Mouse (Mus musculus): ENCODE data around the gene Npas4. TPM values are rescaled to one million over a fixed set of nuclear protein-coding genes. Genes with fewer than 3 reads are reported as not detected.

Npas4 gene
- polyA plus RNA-seq, 1 experiment from 2014 or later = not detected

GRCm38 (mm10) chr19:5026111-5026510 is 36.0 kb upstream of the Npas4 start:
- Histone ChIP-seq H3K4me1 (replicated peaks; ENCODE audit: insufficient read depth, low read length) (no peaks in the 10 kb centered on the region), H3K36me3 (ENCODE audit: insufficient read depth, low read length) (0 out of 2 replicates have a peak, but pooled peaks cover 15% of the 10 kb centered on the region), H3K4me3 (replicated peaks; ENCODE audit: low read depth, low read length) (no peak overlapping the region), H3K4me2 (ENCODE audit: low read length) (no peak overlapping the region), H3K9ac (ENCODE audit: low read depth, low read length) (no peak overlapping the region), H3K27ac (no peak overlapping the region), H3K9me3 (replicated peaks; ENCODE audit: low read length) (no peaks in the 10 kb centered on the region), H3K27me3 (ENCODE audit: insufficient read depth, low read length) (no peaks in the 10 kb centered on the region)
- no peak for ATAC-seq (replicated peaks; ENCODE audit: low FRiP score, low read depth)
- WGBS = 84% methylated on average over 8 of the region's 8 CpGs
- no peak for DNase-seq (ENCODE audit: low spot score)
- no peak for TF ChIP-seq CTCF (IDR thresholded peaks at IDR 0.05; ENCODE audit: low read depth)

- Histone ChIP-seq H3K4me1 (replicated peaks; ENCODE audit: insufficient read depth, low read length) (no peaks in the 10 kb centered on the region), H3K27me3 (ENCODE audit: insufficient read depth, low read length) (no peaks in the 10 kb centered on the region), H3K9me3 (replicated peaks; ENCODE audit: low read length) (no peaks in the 10 kb centered on the region), H3K4me2 (ENCODE audit: low read length) (peak within 1 kb of the TSS; percentile 87), H3K27ac (peak within 1 kb of the TSS; percentile 62), H3K9ac (ENCODE audit: low read depth, low read length) (peak within 1 kb of the TSS; percentile 62), H3K4me3 (replicated peaks; ENCODE audit: low read depth, low read length) (peak within 1 kb of the TSS; percentile 53), H3K36me3 (ENCODE audit: insufficient read depth, low read length) (0 out of 2 replicates have a peak, but pooled peaks cover 6% of the 10 kb centered on the region)
- peak; percentile 13; the same call in 1 of the 2 replicates for TF ChIP-seq CTCF (IDR thresholded peaks at IDR 0.05; ENCODE audit: low read depth)
- under 1% methylated on average over 62 of the region's 62 CpGs for WGBS
- ATAC-seq (replicated peaks; ENCODE audit: low FRiP score, low read depth) (peak; percentile 97), DNase-seq (ENCODE audit: low spot score) (peak; percentile 96)
Observed at GRCm38 (mm10) chr19:5023621-5024479, 33.7 kb upstream of the Npas4 start, which contains the start of gene Slc29a2. TSS of gene Slc29a2 (plus strand) at chr19:5023860.

- ATAC-seq (replicated peaks; ENCODE audit: low FRiP score, low read depth) = no peak
- Histone ChIP-seq H3K27me3 (ENCODE audit: insufficient read depth, low read length) (no peaks in the 10 kb centered on the region), H3K4me3 (replicated peaks; ENCODE audit: low read depth, low read length) (no peak overlapping the region), H3K4me2 (ENCODE audit: low read length) (no peak overlapping the region), H3K4me1 (replicated peaks; ENCODE audit: insufficient read depth, low read length) (peaks cover 3% of the 10 kb centered on the region; the same call in 1 of the 2 replicates), H3K36me3 (ENCODE audit: insufficient read depth, low read length) (0 out of 2 replicates have a peak, but pooled peaks cover 4% of the 10 kb centered on the region), H3K9me3 (replicated peaks; ENCODE audit: low read length) (no peaks in the 10 kb centered on the region), H3K9ac (ENCODE audit: low read depth, low read length) (no peak overlapping the region), H3K27ac (no peak overlapping the region)
- WGBS = 77% methylated on average over 2 of the region's 2 CpGs
- no peak for TF ChIP-seq CTCF (IDR thresholded peaks at IDR 0.05; ENCODE audit: low read depth)
- DNase-seq (ENCODE audit: low spot score) = no peak
Observed at GRCm38 (mm10) chr19:5021416-5021815, 31.3 kb upstream of the Npas4 start.

- Histone ChIP-seq H3K27ac (no peak overlapping the region), H3K4me3 (replicated peaks; ENCODE audit: low read depth, low read length) (no peak overlapping the region), H3K4me1 (replicated peaks; ENCODE audit: insufficient read depth, low read length) (peaks cover 7% of the 10 kb centered on the region; the same call in 1 of the 2 replicates), H3K9ac (ENCODE audit: low read depth, low read length) (no peak overlapping the region), H3K4me2 (ENCODE audit: low read length) (no peak overlapping the region), H3K36me3 (ENCODE audit: insufficient read depth, low read length) (no peaks in the 10 kb centered on the region), H3K27me3 (ENCODE audit: insufficient read depth, low read length) (no peaks in the 10 kb centered on the region), H3K9me3 (replicated peaks; ENCODE audit: low read length) (no peaks in the 10 kb centered on the region)
- no peak for ATAC-seq (replicated peaks; ENCODE audit: low FRiP score, low read depth)
- DNase-seq (ENCODE audit: low spot score) = no peak
- TF ChIP-seq CTCF (IDR thresholded peaks at IDR 0.05; ENCODE audit: low read depth) = no peak
- 86% methylated on average over 3 of the region's 3 CpGs for WGBS
Observed at GRCm38 (mm10) chr19:5018191-5018590, 28.1 kb upstream of the Npas4 start.

GRCm38 (mm10) chr19:5017611-5018010 is 27.5 kb upstream of the Npas4 start:
- ATAC-seq (replicated peaks; ENCODE audit: low FRiP score, low read depth) = no peak
- H3K9me3 ChIP-seq (replicated peaks; ENCODE audit: low read length) = no peaks in the 10 kb centered on the region
- 78% methylated on average over 4 of the region's 4 CpGs for WGBS
- H3K4me1 ChIP-seq (replicated peaks; ENCODE audit: insufficient read depth, low read length) = peaks cover 7% of the 10 kb centered on the region; the same call in 1 of the 2 replicates
- H3K4me2 ChIP-seq (ENCODE audit: low read length) = no peak overlapping the region
- DNase-seq (ENCODE audit: low spot score) = no peak
- TF ChIP-seq CTCF (IDR thresholded peaks at IDR 0.05; ENCODE audit: low read depth) = no peak
- no peak overlapping the region for H3K27ac ChIP-seq
- H3K9ac ChIP-seq (ENCODE audit: low read depth, low read length) = no peak overlapping the region
- no peak overlapping the region for H3K4me3 ChIP-seq (replicated peaks; ENCODE audit: low read depth, low read length)
- no peaks in the 10 kb centered on the region for H3K36me3 ChIP-seq (ENCODE audit: insufficient read depth, low read length)
- no peaks in the 10 kb centered on the region for H3K27me3 ChIP-seq (ENCODE audit: insufficient read depth, low read length)

GRCm38 (mm10) chr19:5016782-5017181 is 26.7 kb upstream of the Npas4 start:
- peak; percentile 75 for TF ChIP-seq CTCF (IDR thresholded peaks at IDR 0.05; ENCODE audit: low read depth)

More at GRCm38 (mm10) chr19:5016782-5017181, 26.7 kb upstream of the Npas4 start:
- 24% methylated on average over 12 of the region's 12 CpGs for WGBS
- no peaks in the 10 kb centered on the region for H3K36me3 ChIP-seq (ENCODE audit: insufficient read depth, low read length)
- H3K27me3 ChIP-seq (ENCODE audit: insufficient read depth, low read length) = no peaks in the 10 kb centered on the region
- peak; percentile 83 for DNase-seq (ENCODE audit: low spot score)
- no peaks in the 10 kb centered on the region for H3K9me3 ChIP-seq (replicated peaks; ENCODE audit: low read length)
- no peak overlapping the region for H3K4me3 ChIP-seq (replicated peaks; ENCODE audit: low read depth, low read length)
- H3K4me1 ChIP-seq (replicated peaks; ENCODE audit: insufficient read depth, low read length) = peaks cover 7% of the 10 kb centered on the region; the same call in 1 of the 2 replicates
- H3K9ac ChIP-seq (ENCODE audit: low read depth, low read length) = no peak overlapping the region
- H3K4me2 ChIP-seq (ENCODE audit: low read length) = peak overlapping the region; percentile 36
- no peak; the same call in 1 of the 2 replicates for ATAC-seq (replicated peaks; ENCODE audit: low FRiP score, low read depth)
- H3K27ac ChIP-seq = peak overlapping the region; percentile 81
